Mouse (Mus musculus) bone marrow, adult 2 months (tissue): ENCODE data around the gene Ociad1.

Experiments used
- CTCF ChIP-seq: fragments of 200-500 bp; IDR thresholded peaks from 2 replicates; pipeline ENCODE4 v1.5.1; 2011; ENCODE audit warnings: low read length, control low read depth; ENCODE audit not compliant: control insufficient read depth, insufficient read depth
- POLR2A ChIP-seq: fragments of 200-500 bp; IDR thresholded peaks from 2 replicates; pipeline ENCODE4 v1.6.1; 2011; ENCODE audit warnings: low read depth, mild to moderate bottlenecking, control low read depth, low read length, borderline replicate concordance; ENCODE audit not compliant: control insufficient read depth

GRCm38 (mm10) chr5:73353519-73353918, 60.9 kb downstream of the Ociad1 start:
- TF ChIP-seq POLR2A (no peak), CTCF (no peak)
